Mouse (Mus musculus): ENCODE measurements at regions not wholly inside any gene's neighbourhood (a gene's known extent, or its start where the extent isn't known, plus 50 kb on each side); places are given as distances from the start of the nearest gene placed in this dataset.
A peak's percentile ranks its signal among the peaks of the same experiment; 100 is the strongest.

GRCm38 (mm10) chr7:37333451-37333850 is 440.0 kb downstream of the Zfp536 start:
- H3K27ac ChIP-seq (ENCODE audit: low read depth, low read length), result no peak overlapping the region
- no peaks in the 10 kb centered on the region for H3K4me1 ChIP-seq (replicated peaks; ENCODE audit: control insufficient read depth, insufficient read depth, low read length)
- no peaks in the 10 kb centered on the region for H3K36me3 ChIP-seq (ENCODE audit: control insufficient read depth, insufficient read depth, low read length)
- 83% methylated on average over 16 of the region's 16 CpGs for WGBS
- H3K9ac ChIP-seq (ENCODE audit: low read depth, low read length), result no peak overlapping the region
- no peak for ATAC-seq (replicated peaks; ENCODE audit: low FRiP score)
- DNase-seq (ENCODE audit: low spot score), result no peak
- no peak overlapping the region for H3K4me3 ChIP-seq (ENCODE audit: low read depth, low read length)
- H3K27me3 ChIP-seq (replicated peaks; ENCODE audit: control insufficient read depth, insufficient read depth, low read length), result peaks cover 14% of the 10 kb centered on the region
- H3K4me2 ChIP-seq, result no peak overlapping the region
- no peaks in the 10 kb centered on the region for H3K9me3 ChIP-seq (ENCODE audit: control insufficient read depth, low read length)

GRCm38 (mm10) chr7:37335212-37335611 is 438.2 kb downstream of the Zfp536 start:
- ATAC-seq (replicated peaks; ENCODE audit: low FRiP score), result no peak
- Histone ChIP-seq H3K4me1 (replicated peaks; ENCODE audit: control insufficient read depth, insufficient read depth, low read length) (no peaks in the 10 kb centered on the region), H3K27ac (ENCODE audit: low read depth, low read length) (no peak overlapping the region), H3K4me2 (no peak overlapping the region), H3K36me3 (ENCODE audit: control insufficient read depth, insufficient read depth, low read length) (no peaks in the 10 kb centered on the region), H3K27me3 (replicated peaks; ENCODE audit: control insufficient read depth, insufficient read depth, low read length) (peaks cover 14% of the 10 kb centered on the region), H3K9ac (ENCODE audit: low read depth, low read length) (no peak overlapping the region), H3K4me3 (ENCODE audit: low read depth, low read length) (no peak overlapping the region), H3K9me3 (ENCODE audit: control insufficient read depth, low read length) (no peaks in the 10 kb centered on the region)
- 55% methylated on average over 7 of the region's 7 CpGs for WGBS
- DNase-seq (ENCODE audit: low spot score), result no peak

- H3K9ac ChIP-seq (ENCODE audit: low read depth, low read length), result no peak overlapping the region
- WGBS, result 26% methylated on average over 12 of the region's 12 CpGs
Observed at GRCm38 (mm10) chr7:37336171-37336850, 437.1 kb downstream of the Zfp536 start.

GRCm38 (mm10) chr7:37336851-37337531 is 436.4 kb downstream of the Zfp536 start:
- Histone ChIP-seq H3K4me1 (replicated peaks; ENCODE audit: control insufficient read depth, insufficient read depth, low read length) (no peaks in the 10 kb centered on the region), H3K27ac (ENCODE audit: low read depth, low read length) (no peak overlapping the region), H3K9ac (ENCODE audit: low read depth, low read length) (no peak overlapping the region), H3K27me3 (replicated peaks; ENCODE audit: control insufficient read depth, insufficient read depth, low read length) (peaks cover 14% of the 10 kb centered on the region), H3K36me3 (ENCODE audit: control insufficient read depth, insufficient read depth, low read length) (no peaks in the 10 kb centered on the region), H3K9me3 (ENCODE audit: control insufficient read depth, low read length) (no peaks in the 10 kb centered on the region), H3K4me2 (peak overlapping the region; percentile 48), H3K4me3 (ENCODE audit: low read depth, low read length) (peak overlapping the region; percentile 23; the same call in 1 of the 2 replicates)
- WGBS, result 16% methylated on average over 28 of the region's 28 CpGs
- ATAC-seq (replicated peaks; ENCODE audit: low FRiP score) (no peak), DNase-seq (ENCODE audit: low spot score) (no peak)

More at GRCm38 (mm10) chr7:37336171-37336850, 437.1 kb downstream of the Zfp536 start:
- Histone ChIP-seq H3K27ac (ENCODE audit: low read depth, low read length) (no peak overlapping the region), H3K4me1 (replicated peaks; ENCODE audit: control insufficient read depth, insufficient read depth, low read length) (no peaks in the 10 kb centered on the region), H3K4me3 (ENCODE audit: low read depth, low read length) (no peak overlapping the region), H3K36me3 (ENCODE audit: control insufficient read depth, insufficient read depth, low read length) (no peaks in the 10 kb centered on the region), H3K27me3 (replicated peaks; ENCODE audit: control insufficient read depth, insufficient read depth, low read length) (peaks cover 14% of the 10 kb centered on the region), H3K4me2 (peak overlapping the region; percentile 48; the same call in 1 of the 2 replicates), H3K9me3 (ENCODE audit: control insufficient read depth, low read length) (no peaks in the 10 kb centered on the region)
- ATAC-seq (replicated peaks; ENCODE audit: low FRiP score) (no peak), DNase-seq (ENCODE audit: low spot score) (no peak)

- Histone ChIP-seq H3K9me3 (ENCODE audit: control insufficient read depth, low read length) (no peaks in the 10 kb centered on the region), H3K9ac (ENCODE audit: low read depth, low read length) (no peak overlapping the region), H3K4me2 (no peak overlapping the region), H3K27ac (ENCODE audit: low read depth, low read length) (no peak overlapping the region), H3K4me1 (replicated peaks; ENCODE audit: control insufficient read depth, insufficient read depth, low read length) (no peaks in the 10 kb centered on the region), H3K27me3 (replicated peaks; ENCODE audit: control insufficient read depth, insufficient read depth, low read length) (peaks cover 14% of the 10 kb centered on the region), H3K4me3 (ENCODE audit: low read depth, low read length) (no peak overlapping the region), H3K36me3 (ENCODE audit: control insufficient read depth, insufficient read depth, low read length) (no peaks in the 10 kb centered on the region)
- 72% methylated on average over 11 of the region's 11 CpGs for WGBS
- DNase-seq (ENCODE audit: low spot score) (no peak), ATAC-seq (replicated peaks; ENCODE audit: low FRiP score) (no peak)
Observed at GRCm38 (mm10) chr7:37337616-37338015, 435.8 kb downstream of the Zfp536 start.

GRCm38 (mm10) chr7:37338067-37338501 is 435.4 kb downstream of the Zfp536 start:
- WGBS, result 51% methylated on average over 11 of the region's 11 CpGs
- ATAC-seq (replicated peaks; ENCODE audit: low FRiP score), result no peak
- Histone ChIP-seq H3K9ac (ENCODE audit: low read depth, low read length) (no peak overlapping the region), H3K36me3 (ENCODE audit: control insufficient read depth, insufficient read depth, low read length) (no peaks in the 10 kb centered on the region), H3K27ac (ENCODE audit: low read depth, low read length) (no peak overlapping the region), H3K9me3 (ENCODE audit: control insufficient read depth, low read length) (no peaks in the 10 kb centered on the region), H3K4me3 (ENCODE audit: low read depth, low read length) (no peak overlapping the region), H3K27me3 (replicated peaks; ENCODE audit: control insufficient read depth, insufficient read depth, low read length) (peaks cover 14% of the 10 kb centered on the region), H3K4me1 (replicated peaks; ENCODE audit: control insufficient read depth, insufficient read depth, low read length) (no peaks in the 10 kb centered on the region), H3K4me2 (no peak overlapping the region)
- no peak for DNase-seq (ENCODE audit: low spot score)

- H3K9ac ChIP-seq (ENCODE audit: low read depth, low read length), result no peak overlapping the region
- no peaks in the 10 kb centered on the region for H3K36me3 ChIP-seq (ENCODE audit: control insufficient read depth, insufficient read depth, low read length)
- no peak for ATAC-seq (replicated peaks; ENCODE audit: low FRiP score)
- 33% methylated on average over 11 of the region's 11 CpGs for WGBS
- H3K27me3 ChIP-seq (replicated peaks; ENCODE audit: control insufficient read depth, insufficient read depth, low read length), result peaks cover 3% of the 10 kb centered on the region
- no peak for DNase-seq (ENCODE audit: low spot score)
- H3K4me3 ChIP-seq (ENCODE audit: low read depth, low read length), result no peak overlapping the region
- no peaks in the 10 kb centered on the region for H3K4me1 ChIP-seq (replicated peaks; ENCODE audit: control insufficient read depth, insufficient read depth, low read length)
- no peaks in the 10 kb centered on the region for H3K9me3 ChIP-seq (ENCODE audit: control insufficient read depth, low read length)
- no peak overlapping the region for H3K27ac ChIP-seq (ENCODE audit: low read depth, low read length)
- peak overlapping the region; percentile 45 for H3K4me2 ChIP-seq
Observed at GRCm38 (mm10) chr7:37342613-37343012, 430.8 kb downstream of the Zfp536 start.

- H3K27me3 ChIP-seq (replicated peaks; ENCODE audit: control insufficient read depth, insufficient read depth, low read length), result no peaks in the 10 kb centered on the region; the same call in 1 of the 2 replicates
- no peak for ATAC-seq (replicated peaks; ENCODE audit: low FRiP score)
- no peaks in the 10 kb centered on the region for H3K36me3 ChIP-seq (ENCODE audit: control insufficient read depth, insufficient read depth, low read length)
- peak overlapping the region; percentile 45 for H3K4me2 ChIP-seq
- H3K4me1 ChIP-seq (replicated peaks; ENCODE audit: control insufficient read depth, insufficient read depth, low read length), result no peaks in the 10 kb centered on the region
- H3K27ac ChIP-seq (ENCODE audit: low read depth, low read length), result no peak overlapping the region
- 38% methylated on average over 23 of the region's 23 CpGs for WGBS
- DNase-seq (ENCODE audit: low spot score), result no peak
- H3K9me3 ChIP-seq (ENCODE audit: control insufficient read depth, low read length), result no peaks in the 10 kb centered on the region
- H3K4me3 ChIP-seq (ENCODE audit: low read depth, low read length), result no peak overlapping the region
- H3K9ac ChIP-seq (ENCODE audit: low read depth, low read length), result no peak overlapping the region
Observed at GRCm38 (mm10) chr7:37343021-37343593, 430.3 kb downstream of the Zfp536 start.

Data from liver, embryonic 11.5 days (tissue).